Comparison of ENCODE assay signal across 24 mouse cellular contexts in genomic region chr5:46556691-46557265, GRCm38 (mm10).
"Had no signal": no experiment of that assay in that cellular context is flagged by ENCODE, and none has a peak within 500 bp of the region (broad histone marks: within the 10 kb centered on the region; RNA-seq: fewer than 3 reads in every experiment).

No protein-coding gene starts in this region.

- H3K27me3 ChIP-seq: heart, embryonic 12.5 days; hindbrain, embryonic 12.5 days; intestine, embryonic 15.5 days; limb, embryonic 13.5 days; limb, embryonic 15.5 days; liver, embryonic 12.5 days had no signal

- H3K4me3 ChIP-seq: heart, embryonic 10.5 days; heart, embryonic 12.5 days; hindbrain, embryonic 10.5 days; hindbrain, embryonic 12.5 days; intestine, embryonic 15.5 days; limb, embryonic 13.5 days; limb, embryonic 15.5 days; liver, embryonic 12.5 days had no signal

- H3K9ac ChIP-seq: heart, embryonic 12.5 days; hindbrain, embryonic 12.5 days; hindbrain, embryonic 14.5 days; intestine, embryonic 15.5 days; limb, embryonic 13.5 days; limb, embryonic 15.5 days; liver, embryonic 12.5 days; liver, embryonic 14.5 days had no signal

- ATAC-seq: hindbrain, embryonic 16.5 days; inflammation-experienced regulatory T-cells, adult 6 months; intestine, embryonic 15.5 days; intestine, postnatal 0 days; liver, embryonic 12.5 days had no signal

- H3K36me3 ChIP-seq: heart, embryonic 10.5 days; heart, embryonic 12.5 days; hindbrain, embryonic 10.5 days; hindbrain, embryonic 12.5 days; intestine, embryonic 15.5 days; limb, embryonic 13.5 days; limb, embryonic 15.5 days; liver, embryonic 12.5 days had no signal

- H3K9me3 ChIP-seq: heart, embryonic 12.5 days; hindbrain, embryonic 12.5 days; intestine, embryonic 15.5 days; limb, embryonic 13.5 days; limb, embryonic 15.5 days; liver, embryonic 12.5 days had no signal

- DNase-seq: gastrocnemius, postnatal 25 days; heart, adult 18-20 months; heart, postnatal 10 days; heart, postnatal 4 days; kidney, adult 18-20 months; kidney, adult 8-10 months; kidney, postnatal 10 days; kidney, postnatal 36 days; layer of hippocampus, adult 9-11 months; layer of hippocampus, postnatal 36 days; left cerebral cortex, postnatal 4 days had no signal

- H3K4me2 ChIP-seq: heart, embryonic 12.5 days; hindbrain, embryonic 12.5 days; hindbrain, embryonic 14.5 days; intestine, embryonic 15.5 days; limb, embryonic 13.5 days; limb, embryonic 15.5 days; liver, embryonic 12.5 days had no signal

- H3K4me1 ChIP-seq: heart, embryonic 10.5 days; heart, embryonic 12.5 days; hindbrain, embryonic 10.5 days; hindbrain, embryonic 12.5 days; intestine, embryonic 15.5 days; limb, embryonic 13.5 days; limb, embryonic 15.5 days; liver, embryonic 12.5 days had no signal

- H3K27ac ChIP-seq: heart, embryonic 10.5 days; hindbrain, embryonic 10.5 days; hindbrain, embryonic 12.5 days; hindbrain, embryonic 14.5 days; intestine, embryonic 15.5 days; limb, embryonic 13.5 days; limb, embryonic 15.5 days; liver, embryonic 12.5 days; liver, embryonic 14.5 days had no signal
